Mouse (Mus musculus): ENCODE measurements at regions not wholly inside any gene's neighbourhood (a gene's known extent, or its start where the extent isn't known, plus 50 kb on each side); places are given as distances from the start of the nearest gene placed in this dataset.

DNA sequence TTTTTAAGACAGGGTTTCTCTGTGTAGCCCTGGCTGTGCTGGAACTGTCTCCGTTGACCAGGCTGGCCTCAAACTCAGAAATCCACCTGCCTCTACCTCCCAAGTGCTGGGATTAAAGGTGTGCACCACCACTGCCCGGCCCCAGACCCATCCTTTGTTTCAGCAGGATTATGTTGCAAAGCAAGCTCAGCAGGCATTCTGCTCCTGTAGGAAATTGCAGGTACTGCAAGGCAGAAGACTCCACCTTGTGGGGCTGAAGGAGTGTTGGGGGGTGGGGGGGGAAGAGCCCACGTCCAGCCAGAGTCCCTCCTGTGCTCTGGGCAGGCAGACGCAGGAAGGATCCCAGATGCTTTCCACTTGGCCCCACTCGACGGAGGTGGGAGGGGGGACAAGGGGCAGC lies 52.2 kb upstream of the Epcam start:
- Histone ChIP-seq H3K36me3 (no peaks in the 10 kb centered on the region), H3K27me3 (ENCODE audit: insufficient read depth, poor library complexity, severe bottlenecking) (no peaks in the 10 kb centered on the region), H3K27ac (no peak overlapping the region), H3K9me3 (no peaks in the 10 kb centered on the region), H3K4me3 (no peak overlapping the region), H3K4me1 (peaks cover 6% of the 10 kb centered on the region; the same call in 1 of the 2 replicates)
- no peak for DNase-seq (ENCODE audit: low spot score)
- 55% methylated on average over 6 of the region's 6 CpGs for WGBS

DNA sequence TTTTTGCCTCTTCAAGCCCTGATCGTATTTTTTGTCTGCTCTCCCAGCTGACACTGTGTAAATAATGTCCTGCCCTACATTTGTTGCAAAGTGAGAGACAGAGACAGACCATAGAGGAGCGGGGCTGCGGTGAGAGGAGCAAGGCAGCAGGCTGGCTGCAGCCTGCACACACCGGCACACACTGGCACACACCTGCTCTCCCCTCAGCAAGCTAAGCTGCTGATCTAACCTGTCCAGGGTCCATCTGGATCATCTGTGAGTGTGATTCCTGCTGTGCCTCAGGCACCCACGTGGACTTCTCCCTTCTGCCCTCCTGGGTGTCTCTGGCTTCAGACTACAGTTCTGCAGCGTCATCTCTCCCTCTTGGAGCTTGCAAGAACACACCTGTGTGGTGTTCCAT lies 50.4 kb upstream of the Epcam start:
- H3K27me3 ChIP-seq (ENCODE audit: insufficient read depth, poor library complexity, severe bottlenecking), result no peaks in the 10 kb centered on the region
- no peak for DNase-seq (ENCODE audit: low spot score)
- no peaks in the 10 kb centered on the region for H3K36me3 ChIP-seq
- 67% methylated on average over 6 of the region's 6 CpGs for WGBS
- H3K4me3 ChIP-seq, result no peak overlapping the region
- H3K4me1 ChIP-seq, result peaks cover 6% of the 10 kb centered on the region; the same call in 1 of the 2 replicates
- no peaks in the 10 kb centered on the region for H3K9me3 ChIP-seq
- H3K27ac ChIP-seq, result no peak overlapping the region

Data from heart, embryonic 10.5 days (tissue).